Mouse (Mus musculus): ENCODE data around the gene BC049730.

DNA sequence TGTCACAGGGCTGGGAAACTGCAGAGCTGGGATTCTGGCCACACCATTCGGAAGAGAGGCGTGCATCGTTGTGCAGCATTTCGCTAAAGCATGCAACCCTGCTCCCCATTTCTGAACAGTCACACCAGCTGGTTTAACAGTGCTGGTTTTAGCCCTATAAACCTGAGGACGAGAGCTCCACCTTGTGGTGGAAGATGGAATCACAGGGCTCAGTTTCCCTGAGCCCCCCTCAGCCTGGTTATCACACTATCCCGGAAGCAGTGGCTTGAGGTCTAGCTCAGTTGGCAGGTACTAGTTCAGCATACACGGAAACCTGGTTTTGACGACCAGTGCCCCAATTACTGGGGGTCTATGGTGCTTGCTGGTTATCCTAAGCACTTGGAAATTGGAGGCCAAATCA lies 46.5 kb upstream of the BC049730 start:
- peak; percentile 55 for TF ChIP-seq CTCF (IDR thresholded peaks at IDR 0.05; ENCODE audit: insufficient read depth, low read depth, low read length)
- TF ChIP-seq POLR2A (IDR thresholded peaks at IDR 0.05; ENCODE audit: insufficient read depth, low read depth, low read length): no peak

Data from olfactory bulb, adult 2 months (tissue).